In the genomic region with DNA sequence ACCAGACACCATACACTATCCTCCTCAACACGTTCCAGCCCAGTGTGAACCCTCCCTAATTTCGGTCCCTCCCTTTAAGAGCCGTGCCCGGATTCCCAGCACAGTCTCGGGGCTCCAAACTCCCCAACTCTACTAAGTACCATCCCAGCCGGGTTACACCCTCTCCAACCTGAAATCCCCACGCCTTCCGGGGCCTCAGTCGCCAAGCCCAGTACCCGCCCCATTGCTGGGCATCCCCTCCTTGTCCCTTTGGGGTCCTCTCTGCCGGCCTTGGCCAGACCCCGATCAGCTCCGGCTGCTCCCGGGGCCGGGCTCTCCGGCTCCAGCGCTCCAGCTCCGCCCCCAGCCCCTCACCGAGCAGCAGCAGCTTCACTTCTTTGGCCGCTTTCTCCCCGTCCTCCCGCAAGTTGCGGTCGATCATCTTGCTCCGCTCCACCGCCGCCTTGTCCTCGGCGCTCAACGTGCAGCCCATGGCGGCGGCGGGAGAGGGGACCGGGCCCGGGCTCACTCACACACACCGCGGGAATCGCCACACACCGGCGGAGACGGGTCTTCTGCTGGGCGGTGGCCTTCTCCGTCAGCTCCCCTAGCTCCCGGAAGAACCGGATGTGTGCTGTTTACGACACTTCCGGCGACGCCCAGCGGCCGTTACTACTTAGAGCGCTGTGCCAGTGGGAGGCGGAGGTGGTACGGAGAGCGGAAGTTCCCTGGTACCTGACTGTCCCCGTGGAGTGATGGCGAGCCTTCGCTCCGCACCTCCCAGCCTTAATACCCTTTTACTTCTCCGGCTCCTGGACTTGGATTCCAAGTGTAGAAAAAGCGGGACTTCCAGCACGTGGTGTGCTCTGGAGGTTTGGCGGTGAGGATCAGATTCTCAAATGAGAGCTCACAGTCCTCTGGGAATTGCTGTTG, we compare ENCODE assay signal across 8 mouse cellular contexts. TPM values are rescaled to one million over a fixed set of nuclear protein-coding genes. Genes with fewer than 3 reads are reported as not detected.
DNase-seq lines count a peak whose midpoint lies in the region; ATAC-seq lines count a peak whose summit lies in the region.

Gene Gnai3, minus strand, starts transcription at position 613 of the 912 bp plus-strand sequence.

- H3K27ac ChIP-seq in hindbrain, embryonic 14.5 days: peak within 1 kb of the TSS; percentile 94

- H3K9me3 ChIP-seq in hindbrain, embryonic 14.5 days (ENCODE audit: control insufficient read depth, low read length): no peaks in the 10 kb centered on the region

- H3K36me3 ChIP-seq in hindbrain, embryonic 14.5 days (replicated peaks; ENCODE audit: control insufficient read depth, insufficient read depth): 0 out of 2 replicates have a peak, but pooled peaks cover 3% of the 10 kb centered on the region

- H3K9ac ChIP-seq in hindbrain, embryonic 14.5 days: peak within 1 kb of the TSS; percentile 88

- H3K4me3 ChIP-seq in hindbrain, embryonic 14.5 days (replicated peaks; ENCODE audit: low read length): peak within 1 kb of the TSS; percentile 84

- WGBS in hindbrain, embryonic 14.5 days: under 1% methylated on average over 63 of the region's 63 CpGs

- ATAC-seq in hindbrain, embryonic 14.5 days (ENCODE audit: low FRiP score): peak; percentile 96

- peak within 1 kb of the TSS; percentile 82 for H3K4me2 ChIP-seq in hindbrain, embryonic 14.5 days (replicated peaks)

- H3K4me1 ChIP-seq in hindbrain, embryonic 14.5 days (replicated peaks; ENCODE audit: control insufficient read depth, insufficient read depth, low read length): peaks cover 13% of the 10 kb centered on the region

- H3K27me3 ChIP-seq in hindbrain, embryonic 14.5 days (ENCODE audit: control insufficient read depth, insufficient read depth, low read length): no peaks in the 10 kb centered on the region

- DNase-seq in R1 (ENCODE audit: low read depth, low spot score): peak; percentile 95
- peak; percentile 91 to 94 for DNase-seq in cerebellum, postnatal 25 days
- DNase-seq in frontal cortex, postnatal 25 days (ENCODE audit: low spot score in 2 of 2): peak; percentile 76 to 79
- DNase-seq in hindbrain, embryonic 14.5 days (ENCODE audit: low spot score): peak; percentile 94
- peak; percentile 88 to 90 for DNase-seq in layer of hippocampus, postnatal 36 days
- DNase-seq in lung, postnatal 36 days: peak; percentile 97
- DNase-seq in retina, postnatal 1 day: peak; percentile 96
- peak; percentile 87 to 88 for DNase-seq in urinary bladder, adult 18-20 months (ENCODE audit: low spot score in 2 of 2)

RNA-seq across cellular contexts. Expression of gene Gnai3, which starts in this region (rescaled TPM):
- polyA plus RNA-seq in hindbrain, embryonic 14.5 days (2014; fragmentation: Nextera tagmentation; extraction: Ambion mirVana): 132 and 142 TPM in 2 replicates
- 10 to 100 TPM; 32.4 to 32.9 TPM for total RNA-seq in layer of hippocampus, postnatal 36 days (2021)

Comparison
In these comparisons a context has a peak if more than half of its experiments do, and no peak if none do; other contexts are left out.
1. Peak in every context shown above with its lines: DNase-seq, ATAC-seq, H3K4me3 ChIP-seq and H3K27ac ChIP-seq.